Mouse (Mus musculus): ENCODE measurements at regions not wholly inside any gene's neighbourhood (a gene's known extent, or its start where the extent isn't known, plus 50 kb on each side); places are given as distances from the start of the nearest gene placed in this dataset.

- no peak for TF ChIP-seq CTCF (IDR thresholded peaks at IDR 0.05; ENCODE audit: control insufficient read depth, insufficient read depth, insufficient read length)
- no peak for TF ChIP-seq MAX (IDR thresholded peaks at IDR 0.05)
- TF ChIP-seq MYOG (IDR thresholded peaks at IDR 0.05; ENCODE audit: control insufficient read depth, extremely low read depth, insufficient read length) = no peak
Measured at GRCm38 (mm10) chr16:77514606-77515005, 87.3 kb downstream of the Gm11146 start.
